Mouse (Mus musculus) lung, postnatal 0 days (tissue): ENCODE results near the gene Nrap. TPM values are rescaled to one million over a fixed set of nuclear protein-coding genes. Genes with fewer than 3 reads are reported as not detected.

Experiments
- ATAC-seq: fragments of 200-750 bp; cut with Nextera tagmentation; 2 replicates; pipeline ENCODE4 v1.8.0; 2017; ENCODE audit warnings: moderate library complexity
- DNase-seq: peaks from one replicate; pipeline ENCODE4 v3.0.0-alpha.2; 2016; ENCODE audit warnings: low spot score
- H3K27ac ChIP-seq: fragments of 300-500 bp; sonication (generic); 2 replicates; pipeline ENCODE4 v1.5.1; 2014; ENCODE audit warnings: antibody characterized with exemption, mild to moderate bottlenecking, low read length, mixed read lengths
- H3K27me3 ChIP-seq: fragments of 300-500 bp; sonication (generic); replicated peaks from 2 replicates; pipeline ENCODE4 v1.6.1; 2014; ENCODE audit warnings: low read length, mixed read lengths; ENCODE audit not compliant: insufficient read depth
- H3K36me3 ChIP-seq: fragments of 300-500 bp; sonication (generic); 2 replicates; pipeline ENCODE4 v1.6.1; 2014; ENCODE audit warnings: low read length, mixed read lengths; ENCODE audit not compliant: insufficient read depth
- H3K4me1 ChIP-seq: fragments of 300-500 bp; sonication (generic); 2 replicates; pipeline ENCODE4 v1.6.1; 2014; ENCODE audit warnings: antibody characterized with exemption, low read depth, low read length, mixed read lengths; ENCODE audit not compliant: insufficient read depth
- H3K4me2 ChIP-seq: fragments of 300-500 bp; sonication (generic); replicated peaks from 2 replicates; pipeline ENCODE4 v1.6.1; 2014; ENCODE audit warnings: low read depth, mild to moderate bottlenecking, low read length, moderate library complexity, mixed read lengths
- H3K4me3 ChIP-seq: fragments of 300-500 bp; sonication (generic); 2 replicates; pipeline ENCODE4 v1.5.1; 2014; ENCODE audit warnings: low read depth, low read length
- H3K9ac ChIP-seq: fragments of 300-500 bp; sonication (generic); replicated peaks from 2 replicates; pipeline ENCODE4 v1.6.1; 2014; ENCODE audit warnings: low read depth, mild to moderate bottlenecking
- H3K9me3 ChIP-seq: fragments of 300-500 bp; sonication (generic); 2 replicates; pipeline ENCODE4 v1.6.1; 2016; ENCODE audit warnings: low read length, mixed read lengths
- CTCF ChIP-seq: IDR thresholded peaks from 2 replicates; pipeline ENCODE4 v1.5.1; 2016; ENCODE audit warnings: antibody characterized with exemption, mild to moderate bottlenecking
- EP300 ChIP-seq: IDR thresholded peaks from 2 replicates; pipeline ENCODE4 v1.6.1; 2016; ENCODE audit warnings: antibody characterized with exemption, mild to moderate bottlenecking, control low read depth
- WGBS: fragments of 180-500 bp; shearing (Covaris S2); extraction: QIAGEN DNeasy Blood & Tissue Kit; methylation state at CpG from one replicate; pipeline ENCODE4 v1.1.7; 2014; 5-methylcytosine and 5-hydroxymethylcytosine counted together
- polyA plus RNA-seq: library from polyadenylated mRNA; unstranded; fragments of >200 nt; fragmentation: Nextera tagmentation; extraction: Ambion mirVana; gene quantifications from 2 replicates; pipeline ENCODE4 v1.2.1, GENCODE M21; 2015

Nrap gene
- polyA plus RNA-seq, 1 experiment from 2014 or later, result 0.53 TPM

DNA sequence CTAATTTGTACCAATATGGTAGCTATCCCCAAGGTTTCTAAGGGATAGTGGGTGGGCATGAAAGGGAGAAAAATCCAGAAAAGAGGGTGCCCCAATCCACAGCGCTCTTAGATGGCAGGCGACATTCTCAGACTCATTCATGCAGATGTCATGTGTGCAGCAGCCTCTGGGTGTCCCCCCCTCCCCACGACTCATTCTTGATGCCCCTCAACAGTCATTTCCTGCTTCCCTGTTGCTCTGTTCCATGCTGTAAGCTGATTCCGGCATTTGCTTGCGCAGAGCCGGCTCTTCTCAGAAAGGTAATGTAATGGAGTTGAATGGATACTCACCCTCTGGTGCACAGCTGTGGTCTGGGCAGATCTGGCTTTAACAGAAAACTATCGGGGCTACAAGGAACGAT lies 40.5 kb upstream of the Nrap start:
- Histone ChIP-seq H3K36me3 (peaks cover 13% of the 10 kb centered on the region; the same call in 1 of the 2 replicates), H3K9ac (no peak overlapping the region), H3K4me1 (no peaks in the 10 kb centered on the region), H3K27ac (no peak overlapping the region), H3K4me3 (no peak overlapping the region), H3K9me3 (no peaks in the 10 kb centered on the region), H3K27me3 (no peaks in the 10 kb centered on the region), H3K4me2 (no peak overlapping the region)
- 57% methylated on average over 8 of the region's 8 CpGs for WGBS
- ATAC-seq (no peak), DNase-seq (no peak)
- TF ChIP-seq CTCF, result peak; percentile 50
- no peak for TF ChIP-seq EP300

DNA sequence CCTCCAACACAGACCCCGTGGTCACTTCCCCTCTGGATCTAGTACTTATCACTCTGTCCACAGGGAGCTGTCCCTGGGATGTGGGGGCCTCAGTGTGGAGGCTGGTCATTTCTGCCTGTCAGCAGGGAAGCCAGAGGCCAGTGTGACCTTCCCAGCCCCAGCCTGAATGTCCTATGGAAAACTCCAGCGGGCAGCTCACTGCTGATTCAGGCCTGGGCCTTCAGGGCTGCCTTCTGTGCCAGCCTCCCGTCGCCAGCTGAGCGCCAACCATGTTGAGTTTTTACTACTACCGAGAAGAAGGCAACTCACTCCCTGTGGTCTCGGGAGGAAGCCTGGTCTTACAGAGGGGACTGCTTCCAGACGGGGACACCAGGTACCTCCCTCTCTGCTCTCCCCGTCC lies 35.7 kb upstream of the Nrap start:
- Histone ChIP-seq H3K27ac (no peak overlapping the region), H3K4me1 (no peaks in the 10 kb centered on the region), H3K27me3 (no peaks in the 10 kb centered on the region), H3K36me3 (no peaks in the 10 kb centered on the region), H3K9ac (no peak overlapping the region), H3K4me3 (no peak overlapping the region), H3K9me3 (no peaks in the 10 kb centered on the region), H3K4me2 (no peak overlapping the region)
- WGBS, result 65% methylated on average over 9 of the region's 9 CpGs
- TF ChIP-seq CTCF (no peak), EP300 (no peak)
- DNase-seq (no peak), ATAC-seq (no peak)

DNA sequence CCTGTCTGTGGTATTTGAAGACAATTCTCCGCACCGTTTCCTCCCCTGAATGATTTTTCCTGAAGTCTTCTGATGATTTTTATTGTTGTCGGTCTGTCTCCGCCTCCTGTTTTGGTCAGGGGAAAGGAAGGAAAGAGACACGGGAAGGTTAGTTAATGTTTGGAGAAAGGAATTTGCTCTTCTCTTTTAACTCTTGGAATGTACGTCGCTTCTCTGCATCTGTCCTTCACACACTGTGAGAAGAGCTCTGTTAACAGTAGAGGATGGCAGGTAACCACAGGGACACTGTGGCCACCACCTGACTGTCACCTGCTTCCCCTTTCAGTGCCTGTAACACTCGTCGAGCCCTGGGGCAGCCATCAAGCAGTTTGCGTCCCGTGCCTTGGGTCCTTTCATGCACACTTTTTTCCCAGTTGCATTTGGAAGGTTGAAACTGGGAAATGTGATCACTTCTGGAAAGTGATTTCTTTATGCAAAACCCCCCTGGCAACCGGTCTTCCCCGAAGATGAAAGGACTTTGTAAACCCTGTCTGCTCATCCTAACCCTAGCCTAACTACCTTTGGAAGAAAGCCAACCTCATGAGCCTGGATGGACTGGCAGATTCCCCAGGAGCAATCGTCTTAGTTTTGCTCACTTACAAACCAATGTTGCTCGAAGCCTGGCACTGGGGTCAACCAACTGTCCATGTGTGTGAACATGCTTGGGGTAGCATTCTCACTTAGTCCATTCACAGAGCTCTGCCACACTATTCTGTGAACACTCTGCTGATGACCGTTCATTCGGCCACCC lies 35.0 kb upstream of the Nrap start:
- H3K9me3 ChIP-seq, result no peaks in the 10 kb centered on the region
- ATAC-seq, result no peak
- no peak overlapping the region for H3K9ac ChIP-seq
- H3K36me3 ChIP-seq, result no peaks in the 10 kb centered on the region
- H3K27me3 ChIP-seq, result no peaks in the 10 kb centered on the region
- H3K27ac ChIP-seq, result no peak overlapping the region
- TF ChIP-seq EP300 (no peak), CTCF (no peak)
- no peak overlapping the region for H3K4me3 ChIP-seq
- H3K4me1 ChIP-seq, result no peaks in the 10 kb centered on the region
- DNase-seq, result no peak
- no peak overlapping the region for H3K4me2 ChIP-seq
- WGBS, result 67% methylated on average over 17 of the region's 17 CpGs

DNA sequence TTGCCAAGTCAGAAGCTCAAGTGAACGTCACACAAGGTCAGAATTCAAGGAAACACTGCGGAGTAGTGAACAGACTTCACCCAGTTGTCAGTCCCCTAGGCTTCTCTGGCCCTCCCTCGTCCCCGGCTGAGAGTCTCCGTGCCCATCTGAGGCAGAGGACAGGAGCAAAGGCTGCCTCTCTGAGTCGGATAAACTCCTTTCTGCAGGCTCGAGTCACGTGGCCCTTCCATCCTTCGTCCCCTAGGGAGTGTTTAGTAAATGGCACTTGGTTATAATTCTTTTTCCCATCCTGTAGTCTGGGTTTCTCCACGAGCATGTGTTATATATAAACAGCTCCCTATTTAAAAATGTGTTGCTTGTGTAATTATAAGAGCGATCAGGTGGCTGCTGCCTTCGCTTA lies 33.5 kb upstream of the Nrap start:
- ATAC-seq (peak; percentile 4; the same call in 1 of the 2 replicates), DNase-seq (no peak)
- H3K36me3 ChIP-seq, result no peaks in the 10 kb centered on the region
- TF ChIP-seq CTCF, result no peak
- H3K27me3 ChIP-seq, result no peaks in the 10 kb centered on the region
- H3K4me3 ChIP-seq, result no peak overlapping the region
- 70% methylated on average over 12 of the region's 12 CpGs for WGBS
- no peak overlapping the region for H3K9ac ChIP-seq
- H3K4me2 ChIP-seq, result no peak overlapping the region
- H3K9me3 ChIP-seq, result no peaks in the 10 kb centered on the region
- no peak overlapping the region for H3K27ac ChIP-seq
- no peaks in the 10 kb centered on the region for H3K4me1 ChIP-seq

DNA sequence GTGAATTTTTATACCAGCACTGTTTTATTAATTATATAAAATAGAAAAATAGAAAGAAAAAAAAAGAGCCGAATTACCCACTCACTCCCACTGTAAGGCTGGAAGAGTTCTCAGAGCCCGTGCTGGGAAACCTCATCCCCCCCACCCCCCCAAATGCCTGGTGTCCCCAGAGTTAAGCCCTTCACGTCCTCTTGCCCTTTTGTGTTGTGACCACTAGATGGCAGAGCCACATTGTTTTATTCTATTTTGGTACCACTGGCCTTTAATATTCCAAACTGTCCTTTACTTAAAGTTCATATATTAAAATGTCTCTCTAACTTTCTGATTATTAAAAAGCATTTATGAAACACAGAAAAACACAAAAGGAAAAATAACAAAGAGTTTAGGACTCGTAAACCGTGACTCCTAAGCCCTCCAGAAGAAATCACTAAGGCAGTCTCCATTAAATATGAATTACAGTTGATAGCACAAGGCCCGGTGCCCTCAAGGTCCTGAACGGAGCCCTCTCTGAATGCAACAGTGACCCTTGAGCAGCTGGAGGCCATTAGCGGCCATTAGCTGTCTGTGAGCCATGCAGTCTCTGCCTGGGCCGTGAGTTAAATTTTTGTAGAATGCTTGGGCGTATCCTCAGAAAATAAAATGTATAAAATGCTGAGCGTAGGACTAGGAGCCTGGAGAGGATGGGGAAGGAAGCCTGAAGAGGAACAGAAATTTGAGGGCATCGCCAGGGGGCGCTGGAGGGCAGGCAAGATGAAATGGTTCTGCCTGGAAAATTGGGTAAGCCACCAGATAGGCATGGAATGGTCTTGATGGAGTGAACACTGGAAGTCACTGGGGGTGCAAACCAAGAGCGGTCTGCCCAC lies 32.9 kb upstream of the Nrap start:
- H3K27ac ChIP-seq, result no peak overlapping the region
- no peaks in the 10 kb centered on the region for H3K4me1 ChIP-seq
- H3K4me2 ChIP-seq, result no peak overlapping the region
- no peak overlapping the region for H3K9ac ChIP-seq
- TF ChIP-seq CTCF (peak; percentile 87), EP300 (no peak)
- peak; percentile 64 for ATAC-seq
- H3K9me3 ChIP-seq, result no peaks in the 10 kb centered on the region
- no peak overlapping the region for H3K4me3 ChIP-seq
- WGBS, result 32% methylated on average over 14 of the region's 14 CpGs
- peak; percentile 83 for DNase-seq
- H3K36me3 ChIP-seq, result no peaks in the 10 kb centered on the region
- no peaks in the 10 kb centered on the region for H3K27me3 ChIP-seq

DNA sequence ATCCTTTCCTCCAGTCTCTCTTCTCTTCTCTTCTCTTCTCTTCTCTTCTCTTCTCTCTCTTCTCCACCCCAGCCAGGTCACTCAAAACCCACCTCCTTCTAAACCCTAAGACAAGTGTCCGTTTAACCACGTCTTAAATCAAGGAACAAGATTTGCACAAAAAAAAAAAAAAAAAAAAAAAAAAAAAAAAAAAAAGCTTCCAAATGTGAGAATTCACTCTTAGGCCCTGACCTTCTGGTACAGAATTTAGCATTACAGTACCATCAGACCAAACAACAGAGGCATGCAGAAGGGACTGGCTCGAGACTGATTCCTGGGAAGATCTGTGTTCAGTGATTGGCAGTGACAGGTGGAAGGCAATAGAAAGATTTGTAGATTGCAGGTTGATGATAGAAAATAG lies 30.5 kb upstream of the Nrap start:
- no peak overlapping the region for H3K4me3 ChIP-seq
- no peak overlapping the region for H3K27ac ChIP-seq
- TF ChIP-seq CTCF (no peak), EP300 (no peak)
- 87% methylated on average over 3 of the region's 3 CpGs for WGBS
- H3K36me3 ChIP-seq, result no peaks in the 10 kb centered on the region
- DNase-seq, result no peak
- ATAC-seq, result no peak
- H3K27me3 ChIP-seq, result no peaks in the 10 kb centered on the region
- H3K4me1 ChIP-seq, result no peaks in the 10 kb centered on the region
- H3K4me2 ChIP-seq, result no peak overlapping the region
- no peak overlapping the region for H3K9ac ChIP-seq
- H3K9me3 ChIP-seq, result no peaks in the 10 kb centered on the region
